Mouse (Mus musculus) natural killer cell, adult 2 months (primary cell): ENCODE results near the gene Gm21518.
"Not testable (repeated sequence)": the region's sequence is repeated elsewhere in the genome, so short reads cannot be mapped to it uniquely, and the experiment has no call there.

Experiments
- DNase-seq, 2 experiments: peaks; one replicate each; pipeline ENCODE4 v3.0.0; 2022; ENCODE audit warnings: low spot score in 2 of 2

Gene Gm21518

DNA sequence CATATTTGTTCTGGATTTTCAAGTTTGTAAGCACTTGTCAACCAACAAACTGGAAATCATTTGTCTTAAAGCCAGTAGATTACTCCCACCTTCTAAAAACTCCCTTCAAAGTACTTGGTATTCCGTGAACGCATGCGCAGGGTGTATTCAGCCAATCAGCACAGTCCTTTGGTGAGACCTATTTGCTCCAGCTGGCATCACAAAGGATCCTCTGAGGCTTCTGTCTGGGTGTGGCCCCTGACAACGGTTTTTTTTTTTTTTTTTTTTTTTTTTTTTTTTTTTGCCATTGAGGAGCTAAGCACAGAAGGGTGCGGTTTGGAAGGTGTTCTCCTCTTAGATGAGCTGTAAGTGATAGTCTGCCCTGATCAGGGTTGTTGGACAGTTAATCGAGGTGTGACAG lies at the start of gene Gm21518:
TSS of gene Gm21518 (plus strand) at position 301 of the 400 bp plus-strand sequence.
- DNase-seq, result not testable (repeated sequence)
